Mouse (Mus musculus) spleen, adult 2 months (tissue): Measurements from ENCODE around the gene Gatad2b. TPM values are rescaled to one million over a fixed set of nuclear protein-coding genes. Genes with fewer than 3 reads are reported as not detected.

ENCODE experiments used
- DNase-seq, 2 experiments: peaks; one replicate each; pipeline versions ENCODE4 v3.0.0 to v3.0.0-alpha.2; 2012 to 2021; ENCODE audit warnings: low spot score in 2 of 2, low read depth in 1 of 2
- H3K27ac ChIP-seq: fragments of 200-500 bp; 2 replicates; pipeline ENCODE4 v1.5.1; 2012; ENCODE audit warnings: low read length, inconsistent platforms; ENCODE audit not compliant: insufficient read depth
- H3K27me3 ChIP-seq: fragments of 200-500 bp; 2 replicates; pipeline ENCODE4 v1.6.1; 2012; ENCODE audit warnings: mild to moderate bottlenecking, moderate library complexity, low read length, inconsistent platforms; ENCODE audit not compliant: control insufficient read depth, insufficient read depth
- H3K36me3 ChIP-seq: fragments of 200-500 bp; 2 replicates; pipeline ENCODE4 v1.6.1; 2012; ENCODE audit warnings: mild to moderate bottlenecking, low read length, inconsistent platforms; ENCODE audit not compliant: control insufficient read depth, insufficient read depth
- H3K4me1 ChIP-seq: fragments of 200-500 bp; 2 replicates; pipeline ENCODE4 v1.6.1; 2011; ENCODE audit warnings: inconsistent platforms; ENCODE audit not compliant: control insufficient read depth, insufficient read depth, insufficient read length
- H3K4me3 ChIP-seq: fragments of 200-500 bp; 2 replicates; pipeline ENCODE4 v1.5.1; 2011; ENCODE audit warnings: mild to moderate bottlenecking, inconsistent platforms; ENCODE audit not compliant: insufficient read depth, insufficient read length; ENCODE audit errors: extremely low read depth
- CTCF ChIP-seq: fragments of 200-500 bp; IDR thresholded peaks from 2 replicates; pipeline ENCODE4 v1.5.1; 2011; ENCODE audit warnings: mild to moderate bottlenecking, inconsistent platforms; ENCODE audit not compliant: insufficient read depth, insufficient read length, insufficient replicate concordance; ENCODE audit errors: extremely low read depth
- POLR2A ChIP-seq: fragments of 200-500 bp; IDR thresholded peaks from 2 replicates; pipeline ENCODE4 v1.6.1; 2011; ENCODE audit warnings: low read depth, low read length, inconsistent platforms
- WGBS: fragments of 180-500 bp; shearing (Covaris S2); methylation state at CpG from one replicate; pipeline ENCODE4 v1.1.7; 2018; 5-methylcytosine and 5-hydroxymethylcytosine counted together
- polyA plus RNA-seq: library from polyadenylated mRNA; depleted of rRNA; stranded (reverse); fragments of >200 nt; gene quantifications from 2 replicates; pipeline ENCODE4 v1.2.3, GENCODE M21; 2012

Gatad2b gene
- polyA plus RNA-seq, 1 experiment, result 26.9 TPM

- WGBS, result 2% methylated on average over 38 of the region's 40 CpGs
- H3K4me1 ChIP-seq, result peaks cover 6% of the 10 kb centered on the region; the same call in 1 of the 2 replicates
- H3K4me3 ChIP-seq, result peak within 1 kb of the TSS; percentile 87
- DNase-seq, result peak; percentile 84 to 95
- no peaks in the 10 kb centered on the region for H3K27me3 ChIP-seq
- peak within 1 kb of the TSS; percentile 92 for H3K27ac ChIP-seq
- TF ChIP-seq POLR2A, result peak; percentile 46; the same call in 1 of the 2 replicates
- no peak for TF ChIP-seq CTCF
- H3K36me3 ChIP-seq, result peaks cover 19% of the 10 kb centered on the region
Measured at GRCm38 (mm10) chr3:90253653-90254418, 39.1 kb upstream of the Gatad2b start, which contains the start of gene Crtc2. Gene Crtc2, plus strand, starts transcription at chr3:90254163.

- Histone ChIP-seq H3K27me3 (no peaks in the 10 kb centered on the region), H3K36me3 (peaks cover 26% of the 10 kb centered on the region), H3K4me3 (peak overlapping the region; percentile 87), H3K4me1 (peaks cover 4% of the 10 kb centered on the region; the same call in 1 of the 2 replicates), H3K27ac (peak overlapping the region; percentile 92)
- TF ChIP-seq CTCF (no peak), POLR2A (no peak)
- no peak for DNase-seq
- WGBS, result under 1% methylated on average over 41 of the region's 41 CpGs
Measured at GRCm38 (mm10) chr3:90254419-90255193, 38.4 kb upstream of the Gatad2b start.

- 4% methylated on average over 2 of the region's 2 CpGs for WGBS
- TF ChIP-seq CTCF (no peak), POLR2A (no peak)
- no peaks in the 10 kb centered on the region for H3K27me3 ChIP-seq
- peaks cover 4% of the 10 kb centered on the region; the same call in 1 of the 2 replicates for H3K4me1 ChIP-seq
- peak overlapping the region; percentile 87 for H3K4me3 ChIP-seq
- H3K36me3 ChIP-seq, result peaks cover 31% of the 10 kb centered on the region
- H3K27ac ChIP-seq, result peak overlapping the region; percentile 92; the same call in 1 of the 2 replicates
- DNase-seq, result no peak
Measured at GRCm38 (mm10) chr3:90255194-90255565, 37.8 kb upstream of the Gatad2b start.

GRCm38 (mm10) chr3:90255784-90256353, 37.1 kb upstream of the Gatad2b start:
- peaks cover 34% of the 10 kb centered on the region for H3K36me3 ChIP-seq
- no peak overlapping the region for H3K4me3 ChIP-seq
- 93% methylated on average over 14 of the region's 14 CpGs for WGBS
- no peaks in the 10 kb centered on the region for H3K27me3 ChIP-seq
- no peak for DNase-seq
- no peak for TF ChIP-seq POLR2A
- TF ChIP-seq CTCF, result no peak
- H3K4me1 ChIP-seq, result peaks cover 4% of the 10 kb centered on the region; the same call in 1 of the 2 replicates
- H3K27ac ChIP-seq, result no peak overlapping the region

GRCm38 (mm10) chr3:90256731-90257530, 36.0 kb upstream of the Gatad2b start:
- TF ChIP-seq CTCF, result no peak
- TF ChIP-seq POLR2A, result no peak
- Histone ChIP-seq H3K27me3 (no peaks in the 10 kb centered on the region), H3K4me3 (no peak overlapping the region), H3K4me1 (peaks cover 4% of the 10 kb centered on the region; the same call in 1 of the 2 replicates), H3K27ac (no peak overlapping the region), H3K36me3 (peaks cover 38% of the 10 kb centered on the region)
- WGBS, result 91% methylated on average over 19 of the region's 19 CpGs
- no peak for DNase-seq

- no peak for DNase-seq
- no peak for TF ChIP-seq POLR2A
- no peak for TF ChIP-seq CTCF
- 90% methylated on average over 4 of the region's 4 CpGs for WGBS
- H3K36me3 ChIP-seq, result peaks cover 48% of the 10 kb centered on the region
- no peak overlapping the region for H3K27ac ChIP-seq
- no peaks in the 10 kb centered on the region for H3K27me3 ChIP-seq
- peaks cover 12% of the 10 kb centered on the region; the same call in 1 of the 2 replicates for H3K4me1 ChIP-seq
- H3K4me3 ChIP-seq, result no peak overlapping the region
Measured at GRCm38 (mm10) chr3:90258521-90258920, 34.5 kb upstream of the Gatad2b start.
